Comparison of ENCODE assay signal across 17 mouse cellular contexts in genomic region chr2:77841464-77841863, GRCm38 (mm10). TPM values are rescaled to one million over a fixed set of nuclear protein-coding genes. Genes with fewer than 3 reads are reported as not detected.
DNase-seq lines count a peak whose midpoint lies in the region; ATAC-seq lines count a peak whose summit lies in the region.
"Had no signal": no experiment of that assay in that cellular context is flagged by ENCODE, and none has a peak within 500 bp of the region (broad histone marks: within the 10 kb centered on the region; RNA-seq: fewer than 3 reads in every experiment).

No protein-coding gene starts in this region.

- H3K36me3 ChIP-seq in heart, embryonic 13.5 days = no peaks in the 10 kb centered on the region
- H3K36me3 ChIP-seq in heart, embryonic 10.5 days = no peaks in the 10 kb centered on the region
- H3K36me3 ChIP-seq in forebrain, embryonic 14.5 days (ENCODE audit: control insufficient read depth, insufficient read depth, low read length) = no peaks in the 10 kb centered on the region
- H3K36me3 ChIP-seq: embryonic facial prominence, embryonic 10.5 days had no signal

- DNase-seq in heart, embryonic 10.5 days (ENCODE audit: low spot score) = no peak
- peak; percentile 73 to 75 for DNase-seq in frontal cortex, adult 2 months (ENCODE audit: extremely low spot score in 1 of 2, low spot score in 1 of 2)
- peak; percentile 28 to 49 for DNase-seq in layer of hippocampus, postnatal 36 days
- DNase-seq in right cerebral cortex, postnatal 25 days = peak; percentile 52
- DNase-seq in forebrain, embryonic 14.5 days (ENCODE audit: low spot score) = no peak
- DNase-seq in kidney, postnatal 25 days = no peak
- DNase-seq: cerebellum, postnatal 25 days; heart, adult 18-20 months; kidney, adult 18-20 months; kidney, postnatal 14 days; liver; lung, adult 18-20 months; midbrain, embryonic 14.5 days; thymus, postnatal 36 days had no signal

- ATAC-seq in heart, embryonic 13.5 days (ENCODE audit: extremely low read depth, insufficient number of reproducible peaks, low FRiP score, low TSS enrichment) = no peak
- no peak for ATAC-seq in forebrain, embryonic 14.5 days
- ATAC-seq: hindbrain, embryonic 16.5 days had no signal

- no peaks in the 10 kb centered on the region for H3K27me3 ChIP-seq in heart, embryonic 13.5 days (replicated peaks)
- no peaks in the 10 kb centered on the region for H3K27me3 ChIP-seq in heart, embryonic 10.5 days (ENCODE audit: insufficient read depth, poor library complexity, severe bottlenecking)
- no peaks in the 10 kb centered on the region for H3K27me3 ChIP-seq in forebrain, embryonic 14.5 days (replicated peaks; ENCODE audit: control insufficient read depth, insufficient read depth, low read length)

- no peaks in the 10 kb centered on the region for H3K9me3 ChIP-seq in heart, embryonic 13.5 days
- no peaks in the 10 kb centered on the region for H3K9me3 ChIP-seq in heart, embryonic 10.5 days
- H3K9me3 ChIP-seq in forebrain, embryonic 14.5 days (replicated peaks; ENCODE audit: control insufficient read depth, low read length) = no peaks in the 10 kb centered on the region
- H3K9me3 ChIP-seq: embryonic facial prominence, embryonic 10.5 days had no signal

- no peak overlapping the region for H3K4me3 ChIP-seq in heart, embryonic 13.5 days
- no peak overlapping the region for H3K4me3 ChIP-seq in heart, embryonic 10.5 days
- H3K4me3 ChIP-seq in forebrain, embryonic 14.5 days (ENCODE audit: low read depth, low read length) = no peak overlapping the region
- H3K4me3 ChIP-seq: embryonic facial prominence, embryonic 10.5 days had no signal

- peak overlapping the region; percentile 27; the same call in 1 of the 2 replicates for H3K4me2 ChIP-seq in heart, embryonic 13.5 days
- no peak overlapping the region for H3K4me2 ChIP-seq in forebrain, embryonic 14.5 days (ENCODE audit: low read length)

- no peaks in the 10 kb centered on the region; the same call in 1 of the 2 replicates for H3K4me1 ChIP-seq in heart, embryonic 13.5 days
- no peaks in the 10 kb centered on the region; the same call in 1 of the 2 replicates for H3K4me1 ChIP-seq in heart, embryonic 10.5 days
- no peaks in the 10 kb centered on the region for H3K4me1 ChIP-seq in forebrain, embryonic 14.5 days (ENCODE audit: control insufficient read depth, insufficient read depth, low read length)

- WGBS in heart, embryonic 13.5 days = 13% methylated on average over 6 of the region's 6 CpGs
- 18% methylated on average over 6 of the region's 6 CpGs for WGBS in heart, embryonic 10.5 days
- 80% methylated on average over 6 of the region's 6 CpGs for WGBS in forebrain, embryonic 14.5 days

- H3K27ac ChIP-seq in heart, embryonic 13.5 days (replicated peaks) = no peak overlapping the region
- H3K27ac ChIP-seq in heart, embryonic 10.5 days = no peak overlapping the region
- no peak overlapping the region for H3K27ac ChIP-seq in forebrain, embryonic 14.5 days (ENCODE audit: low read depth, low read length)
- H3K27ac ChIP-seq: embryonic facial prominence, embryonic 10.5 days had no signal

- H3K9ac ChIP-seq in heart, embryonic 13.5 days = no peak overlapping the region
- no peak overlapping the region for H3K9ac ChIP-seq in forebrain, embryonic 14.5 days (ENCODE audit: low read length)

RNA-seq across cellular contexts. Expression of gene Zfp385b, which starts 22.0 kb away (rescaled TPM):
- 3.3 and 3.7 TPM in 2 replicates for polyA plus RNA-seq in heart, embryonic 13.5 days (2015; fragmentation: Nextera tagmentation; extraction: Ambion mirVana)
- 2.6 and 3.2 TPM in 2 replicates for polyA plus RNA-seq in heart, embryonic 10.5 days (2016; fragmentation: Nextera tagmentation; extraction: Ambion mirVana)
- 59.1 and 69.4 TPM in 2 replicates for polyA plus RNA-seq in frontal cortex, adult 2 months (2012; rRNA removed)
- 10 to 100 TPM; 47.0 to 49.9 TPM for total RNA-seq in layer of hippocampus, postnatal 36 days (2021)
- polyA plus RNA-seq in forebrain, embryonic 14.5 days (2014; fragmentation: Nextera tagmentation; extraction: Ambion mirVana) = 4.7 and 8.4 TPM in 2 replicates

Comparison
In these comparisons a context has a peak if more than half of its experiments do, and no peak if none do; other contexts are left out.
1. DNase-seq: peak in frontal cortex, adult 2 months (2 of 2), layer of hippocampus, postnatal 36 days (2 of 2) and right cerebral cortex, postnatal 25 days (single experiment); none in heart, embryonic 10.5 days (single experiment), forebrain, embryonic 14.5 days (single experiment) and kidney, postnatal 25 days (0 of 2).